Mouse (Mus musculus) liver, embryonic 12.5 days (tissue): ENCODE measurements around the gene Tdp2. TPM values are rescaled to one million over a fixed set of nuclear protein-coding genes. Genes with fewer than 3 reads are reported as not detected.

Experiments used
- ATAC-seq: fragments of 200-750 bp; cut with Nextera tagmentation; 2 replicates; pipeline ENCODE4 v1.8.0; 2017; ENCODE audit warnings: moderate number of reproducible peaks, mild to moderate bottlenecking, moderate library complexity
- H3K27ac ChIP-seq: fragments of 300-500 bp; sonication (generic); 2 replicates; pipeline ENCODE4 v1.5.1; 2016; ENCODE audit warnings: mild to moderate bottlenecking
- H3K27me3 ChIP-seq: fragments of 300-500 bp; sonication (generic); replicated peaks from 2 replicates; pipeline ENCODE4 v1.6.1; 2016; ENCODE audit warnings: mild to moderate bottlenecking, moderate library complexity
- H3K36me3 ChIP-seq: fragments of 300-500 bp; sonication (generic); 2 replicates; pipeline ENCODE4 v1.6.1; 2016; ENCODE audit warnings: mild to moderate bottlenecking, moderate library complexity
- H3K4me1 ChIP-seq: fragments of 300-500 bp; sonication (generic); 2 replicates; pipeline ENCODE4 v1.6.1; 2016
- H3K4me2 ChIP-seq: fragments of 300-500 bp; sonication (generic); 2 replicates; pipeline ENCODE4 v1.6.1; 2016; ENCODE audit warnings: mild to moderate bottlenecking, moderate library complexity
- H3K4me3 ChIP-seq: fragments of 300-500 bp; sonication (generic); 2 replicates; pipeline ENCODE4 v1.5.1; 2016; ENCODE audit warnings: mild to moderate bottlenecking, moderate library complexity
- H3K9ac ChIP-seq: fragments of 300-500 bp; sonication (generic); 2 replicates; pipeline ENCODE4 v1.6.1; 2016; ENCODE audit warnings: mild to moderate bottlenecking, moderate library complexity
- H3K9me3 ChIP-seq: fragments of 300-500 bp; sonication (generic); replicated peaks from 2 replicates; pipeline ENCODE4 v1.6.1; 2016; ENCODE audit warnings: mild to moderate bottlenecking, moderate library complexity
- WGBS: fragments of 180-500 bp; shearing (Covaris S2); methylation state at CpG from one replicate; pipeline ENCODE4 v1.1.7; 2016; ENCODE audit not compliant: insufficient replicate concordance; 5-methylcytosine and 5-hydroxymethylcytosine counted together
- polyA plus RNA-seq: library from polyadenylated mRNA; unstranded; fragments of >200 nt; fragmentation: Nextera tagmentation; extraction: Ambion mirVana; gene quantifications from 2 replicates; pipeline ENCODE4 v1.2.1, GENCODE M21; 2016

Gene Tdp2
- polyA plus RNA-seq, 1 experiment from 2014 or later, result 40.5 TPM

GRCm38 (mm10) chr13:24861084-24861483 is 29.6 kb downstream of the Tdp2 start:
- Histone ChIP-seq H3K9ac (no peak overlapping the region), H3K4me3 (no peak overlapping the region), H3K27ac (no peak overlapping the region), H3K9me3 (no peaks in the 10 kb centered on the region), H3K36me3 (no peaks in the 10 kb centered on the region), H3K4me2 (no peak overlapping the region), H3K27me3 (no peaks in the 10 kb centered on the region; the same call in 1 of the 2 replicates), H3K4me1 (peaks cover 2% of the 10 kb centered on the region; the same call in 1 of the 2 replicates)
- ATAC-seq, result no peak
- WGBS, result 62% methylated on average over 12 of the region's 12 CpGs

- H3K9ac ChIP-seq, result no peak overlapping the region
- no peak overlapping the region for H3K27ac ChIP-seq
- H3K4me2 ChIP-seq, result no peak overlapping the region
- H3K4me1 ChIP-seq, result peaks cover 11% of the 10 kb centered on the region
- no peak for ATAC-seq
- no peaks in the 10 kb centered on the region for H3K36me3 ChIP-seq
- no peaks in the 10 kb centered on the region; the same call in 1 of the 2 replicates for H3K27me3 ChIP-seq
- 71% methylated on average over 7 of the region's 7 CpGs for WGBS
- H3K4me3 ChIP-seq, result no peak overlapping the region
- H3K9me3 ChIP-seq, result no peaks in the 10 kb centered on the region
Observed at GRCm38 (mm10) chr13:24862021-24862420, 30.5 kb downstream of the Tdp2 start.

- Histone ChIP-seq H3K4me3 (no peak overlapping the region), H3K27me3 (no peaks in the 10 kb centered on the region; the same call in 1 of the 2 replicates), H3K27ac (no peak overlapping the region), H3K4me1 (peaks cover 13% of the 10 kb centered on the region), H3K36me3 (no peaks in the 10 kb centered on the region), H3K9me3 (no peaks in the 10 kb centered on the region), H3K9ac (no peak overlapping the region), H3K4me2 (no peak overlapping the region)
- 43% methylated on average over 7 of the region's 7 CpGs for WGBS
- peak; percentile 32; the same call in 1 of the 2 replicates for ATAC-seq
Observed at GRCm38 (mm10) chr13:24862520-24862919, 31.0 kb downstream of the Tdp2 start.

- Histone ChIP-seq H3K36me3 (no peaks in the 10 kb centered on the region), H3K4me3 (no peak overlapping the region), H3K9ac (no peak overlapping the region), H3K27me3 (no peaks in the 10 kb centered on the region), H3K9me3 (no peaks in the 10 kb centered on the region), H3K27ac (no peak overlapping the region), H3K4me1 (peaks cover 13% of the 10 kb centered on the region; the same call in 1 of the 2 replicates), H3K4me2 (no peak overlapping the region)
- ATAC-seq, result no peak
- WGBS, result 55% methylated on average over 9 of the region's 9 CpGs
Observed at GRCm38 (mm10) chr13:24866430-24867402, 35.2 kb downstream of the Tdp2 start.

GRCm38 (mm10) chr13:24867789-24868188 is 36.3 kb downstream of the Tdp2 start:
- Histone ChIP-seq H3K27me3 (no peaks in the 10 kb centered on the region), H3K4me3 (no peak overlapping the region), H3K36me3 (no peaks in the 10 kb centered on the region), H3K4me2 (no peak overlapping the region), H3K9ac (no peak overlapping the region), H3K9me3 (no peaks in the 10 kb centered on the region), H3K27ac (no peak overlapping the region), H3K4me1 (peaks cover 13% of the 10 kb centered on the region; the same call in 1 of the 2 replicates)
- 80% methylated on average over 10 of the region's 10 CpGs for WGBS
- ATAC-seq, result no peak

DNA sequence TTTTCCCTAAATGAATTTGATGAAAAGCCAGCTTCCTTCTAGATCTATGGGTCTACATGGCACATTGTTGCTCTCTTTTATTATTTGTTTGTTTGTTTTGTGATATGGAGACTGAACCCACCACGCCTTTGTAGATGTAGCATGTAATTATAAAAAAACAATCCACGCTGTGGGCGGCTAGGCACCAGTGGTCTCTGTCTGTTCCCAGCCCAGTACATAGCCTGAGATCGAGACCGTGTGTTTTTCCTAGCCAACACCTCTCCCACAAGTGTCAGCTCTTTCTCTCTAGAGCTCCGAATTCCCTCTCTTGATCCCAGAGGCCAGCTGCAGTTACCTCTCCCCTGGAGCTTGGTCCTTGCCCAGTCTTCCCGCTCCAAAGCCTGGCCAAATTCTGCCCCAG is 36.8 kb downstream of the Tdp2 start:
- peaks cover 13% of the 10 kb centered on the region; the same call in 1 of the 2 replicates for H3K4me1 ChIP-seq
- no peak overlapping the region for H3K4me2 ChIP-seq
- no peaks in the 10 kb centered on the region for H3K36me3 ChIP-seq
- no peak overlapping the region for H3K9ac ChIP-seq
- no peaks in the 10 kb centered on the region for H3K27me3 ChIP-seq
- no peak overlapping the region for H3K27ac ChIP-seq
- H3K9me3 ChIP-seq, result no peaks in the 10 kb centered on the region
- 79% methylated on average over 7 of the region's 7 CpGs for WGBS
- ATAC-seq, result no peak
- H3K4me3 ChIP-seq, result no peak overlapping the region

- Histone ChIP-seq H3K36me3 (no peaks in the 10 kb centered on the region), H3K9me3 (peaks cover 4% of the 10 kb centered on the region; the same call in 1 of the 2 replicates), H3K4me2 (no peak overlapping the region), H3K4me3 (no peak overlapping the region), H3K4me1 (no peaks in the 10 kb centered on the region), H3K9ac (no peak overlapping the region), H3K27ac (no peak overlapping the region), H3K27me3 (no peaks in the 10 kb centered on the region)
- ATAC-seq, result peak; percentile 40; the same call in 1 of the 2 replicates
- 73% methylated on average over 15 of the region's 15 CpGs for WGBS
Observed at GRCm38 (mm10) chr13:24879359-24880040, 48.0 kb downstream of the Tdp2 start.

GRCm38 (mm10) chr13:24880208-24880607 is 48.7 kb downstream of the Tdp2 start:
- no peaks in the 10 kb centered on the region for H3K36me3 ChIP-seq
- H3K4me1 ChIP-seq, result no peaks in the 10 kb centered on the region
- no peak overlapping the region for H3K9ac ChIP-seq
- ATAC-seq, result no peak
- H3K9me3 ChIP-seq, result peaks cover 6% of the 10 kb centered on the region; the same call in 1 of the 2 replicates
- 57% methylated on average over 6 of the region's 6 CpGs for WGBS
- H3K4me3 ChIP-seq, result no peak overlapping the region
- no peak overlapping the region for H3K4me2 ChIP-seq
- H3K27me3 ChIP-seq, result no peaks in the 10 kb centered on the region
- H3K27ac ChIP-seq, result no peak overlapping the region

GRCm38 (mm10) chr13:24880704-24881103 is 49.2 kb downstream of the Tdp2 start:
- Histone ChIP-seq H3K9ac (no peak overlapping the region), H3K4me2 (no peak overlapping the region), H3K4me1 (no peaks in the 10 kb centered on the region), H3K27me3 (no peaks in the 10 kb centered on the region), H3K36me3 (no peaks in the 10 kb centered on the region), H3K4me3 (no peak overlapping the region), H3K9me3 (peaks cover 6% of the 10 kb centered on the region; the same call in 1 of the 2 replicates), H3K27ac (no peak overlapping the region)
- whole genome bisulfite sequencing, result 74% methylated on average over 5 of the region's 5 CpGs
- no peak for ATAC-seq

- Histone ChIP-seq H3K36me3 (no peaks in the 10 kb centered on the region), H3K4me1 (no peaks in the 10 kb centered on the region), H3K4me2 (no peak overlapping the region), H3K4me3 (no peak overlapping the region), H3K9me3 (peaks cover 6% of the 10 kb centered on the region; the same call in 1 of the 2 replicates), H3K9ac (no peak overlapping the region), H3K27ac (no peak overlapping the region), H3K27me3 (no peaks in the 10 kb centered on the region)
- WGBS, result 74% methylated on average over 6 of the region's 6 CpGs
- ATAC-seq, result no peak
Observed at GRCm38 (mm10) chr13:24882411-24882810, 50.9 kb downstream of the Tdp2 start.

DNA sequence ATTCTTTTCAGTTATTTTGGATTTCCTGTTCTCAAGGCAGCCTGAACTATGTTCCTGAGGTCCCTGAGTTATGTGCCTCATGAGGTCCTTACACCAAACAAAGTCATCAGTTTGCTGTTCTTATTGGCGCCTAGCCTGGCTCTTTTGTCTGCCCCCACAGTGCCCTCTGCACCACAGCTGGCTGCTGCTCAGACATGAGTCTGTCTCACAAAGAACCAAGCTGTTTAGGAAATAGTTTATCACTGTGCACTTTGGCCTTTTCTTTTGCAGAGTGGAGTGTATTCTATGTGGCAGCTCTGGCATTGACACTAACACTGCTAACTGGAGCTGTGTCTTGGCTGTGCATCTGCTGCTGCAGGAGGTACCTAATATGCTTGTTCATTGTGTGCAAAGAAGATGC is 58.1 kb downstream of the Tdp2 start:
- no peak for ATAC-seq
- Histone ChIP-seq H3K27ac (no peak overlapping the region), H3K4me3 (no peak overlapping the region), H3K27me3 (no peaks in the 10 kb centered on the region), H3K4me1 (no peaks in the 10 kb centered on the region), H3K9ac (no peak overlapping the region), H3K9me3 (0 out of 2 replicates have a peak, but pooled peaks cover 1% of the 10 kb centered on the region), H3K4me2 (no peak overlapping the region), H3K36me3 (no peaks in the 10 kb centered on the region)
- 44% methylated on average over 1 of the region's 1 CpGs for WGBS
